8 mouse cellular contexts compared by ENCODE assay signal in the genomic region with DNA sequence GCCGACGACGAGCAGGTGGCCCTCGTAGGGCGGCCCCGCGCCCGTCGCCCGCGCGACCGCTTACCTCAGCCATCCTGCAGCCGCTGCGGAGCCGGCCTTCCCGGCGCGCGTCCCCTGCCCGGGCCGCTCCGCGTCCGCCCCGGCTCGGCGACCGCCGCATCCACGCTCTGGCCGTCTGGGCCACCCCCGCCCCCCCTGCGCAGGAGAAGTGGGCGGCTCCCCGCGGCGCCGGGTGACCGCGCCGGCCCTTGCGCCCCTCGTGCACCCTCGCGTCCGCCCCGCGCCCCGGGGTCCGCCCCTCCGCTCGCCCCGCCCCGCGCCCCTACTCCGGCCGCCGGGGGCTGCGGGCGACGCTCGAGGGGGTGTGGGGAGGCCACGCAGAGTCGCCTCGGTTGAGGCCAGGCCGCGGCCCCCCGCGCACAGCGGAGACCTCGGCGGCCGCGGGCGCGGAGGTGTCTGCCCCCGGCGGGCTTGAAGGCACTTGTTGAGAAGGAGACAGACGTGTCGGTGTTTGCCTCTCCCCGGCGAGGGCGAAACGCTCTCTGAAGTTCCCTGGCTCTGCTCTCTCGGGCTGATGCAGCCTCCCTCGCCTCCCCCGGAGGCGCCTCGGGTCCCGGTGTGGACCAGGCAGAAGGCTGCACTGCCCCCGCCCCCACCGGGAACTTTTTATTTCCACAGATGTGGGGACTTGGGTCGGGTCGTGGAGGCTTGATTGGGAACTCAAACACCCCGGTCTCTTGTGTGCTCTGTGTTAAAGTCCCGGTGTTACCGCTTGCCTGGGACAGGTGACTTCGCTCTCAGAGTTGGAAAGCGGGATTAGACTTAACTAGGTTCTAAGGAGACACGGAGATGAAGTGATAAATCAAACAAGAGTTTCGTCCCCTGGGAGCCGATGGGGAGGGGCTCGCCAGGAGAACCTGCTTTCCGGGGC. TPM values are rescaled to one million over a fixed set of nuclear protein-coding genes. Genes with fewer than 3 reads are reported as not detected.
A peak's percentile ranks its signal among the peaks of the same experiment; 100 is the strongest.
DNase-seq lines count a peak whose midpoint lies in the region; ATAC-seq and TF ChIP-seq lines count a peak whose summit lies in the region.

A gene (minus strand): TSS at position 162 of the 931 bp plus-strand sequence.

- no peaks in the 10 kb centered on the region for H3K36me3 ChIP-seq in lung, embryonic 14.5 days (ENCODE audit: insufficient read depth)
- no peaks in the 10 kb centered on the region for H3K36me3 ChIP-seq in heart, postnatal 0 days (replicated peaks; ENCODE audit: control insufficient read depth, insufficient read depth, low read length)
- H3K36me3 ChIP-seq in liver, embryonic 12.5 days = no peaks in the 10 kb centered on the region
- H3K36me3 ChIP-seq in stomach, embryonic 16.5 days (ENCODE audit: control insufficient read depth, insufficient read depth, low read length) = no peaks in the 10 kb centered on the region

- peak; percentile 43 for DNase-seq in lung, embryonic 14.5 days
- DNase-seq in lung, postnatal 14 days = no peak
- DNase-seq in adrenal gland, postnatal 25 days = peak; percentile 29
- no peak for DNase-seq in heart, postnatal 0 days (ENCODE audit: low spot score)
- DNase-seq in layer of hippocampus, postnatal 36 days = no peak

- H3K9ac ChIP-seq in lung, embryonic 14.5 days = peak within 1 kb of the TSS; percentile 46
- 0 out of 2 replicates have a peak within 1 kb of the TSS, but pooled peaks have one; percentile 4 for H3K9ac ChIP-seq in heart, postnatal 0 days (replicated peaks; ENCODE audit: low read depth, low read length)
- peak within 1 kb of the TSS; percentile 22; the same call in 1 of the 2 replicates for H3K9ac ChIP-seq in liver, embryonic 12.5 days
- peak within 1 kb of the TSS; percentile 68 for H3K9ac ChIP-seq in stomach, embryonic 16.5 days (ENCODE audit: low read length)

- under 1% methylated on average over 95 of the region's 105 CpGs for WGBS in lung, embryonic 14.5 days
- WGBS in heart, postnatal 0 days = 2% methylated on average over 77 of the region's 105 CpGs
- 2% methylated on average over 86 of the region's 105 CpGs for WGBS in liver, embryonic 12.5 days (ENCODE audit: insufficient replicate concordance)
- under 1% methylated on average over 89 of the region's 105 CpGs for WGBS in stomach, embryonic 16.5 days

- H3K4me2 ChIP-seq in lung, embryonic 14.5 days = peak within 1 kb of the TSS; percentile 90
- H3K4me2 ChIP-seq in heart, postnatal 0 days (ENCODE audit: low read depth, low read length) = peak within 1 kb of the TSS; percentile 86
- peak within 1 kb of the TSS; percentile 64 for H3K4me2 ChIP-seq in liver, embryonic 12.5 days
- H3K4me2 ChIP-seq in stomach, embryonic 16.5 days (ENCODE audit: low read depth, low read length) = peak within 1 kb of the TSS; percentile 98

- H3K4me3 ChIP-seq in lung, embryonic 14.5 days (ENCODE audit: low read depth, low read length) = peak within 1 kb of the TSS; percentile 53
- peak within 1 kb of the TSS; percentile 56 for H3K4me3 ChIP-seq in heart, postnatal 0 days (ENCODE audit: low read depth, low read length)
- peak within 1 kb of the TSS; percentile 54 for H3K4me3 ChIP-seq in liver, embryonic 12.5 days
- peak within 1 kb of the TSS; percentile 59 for H3K4me3 ChIP-seq in stomach, embryonic 16.5 days (replicated peaks; ENCODE audit: low read length)

- peaks cover 80% of the 10 kb centered on the region for H3K27me3 ChIP-seq in lung, embryonic 14.5 days (ENCODE audit: insufficient read depth, low read length)
- peaks cover 89% of the 10 kb centered on the region for H3K27me3 ChIP-seq in heart, postnatal 0 days (ENCODE audit: control insufficient read depth, insufficient read depth, low read length)
- peaks cover 87% of the 10 kb centered on the region for H3K27me3 ChIP-seq in liver, embryonic 12.5 days (replicated peaks)
- H3K27me3 ChIP-seq in stomach, embryonic 16.5 days (ENCODE audit: control insufficient read depth, insufficient read depth, low read length) = peaks cover 55% of the 10 kb centered on the region

- H3K27ac ChIP-seq in lung, embryonic 14.5 days (ENCODE audit: low read depth) = no peak within 1 kb of the TSS
- H3K27ac ChIP-seq in heart, postnatal 0 days (ENCODE audit: low read depth) = no peak within 1 kb of the TSS
- H3K27ac ChIP-seq in liver, embryonic 12.5 days = no peak within 1 kb of the TSS
- peak within 1 kb of the TSS; percentile 23; the same call in 1 of the 2 replicates for H3K27ac ChIP-seq in stomach, embryonic 16.5 days (ENCODE audit: low read length)

- no peaks in the 10 kb centered on the region for H3K4me1 ChIP-seq in lung, embryonic 14.5 days (ENCODE audit: insufficient read depth)
- H3K4me1 ChIP-seq in heart, postnatal 0 days (ENCODE audit: control insufficient read depth, insufficient read depth) = no peaks in the 10 kb centered on the region
- peaks cover 9% of the 10 kb centered on the region; the same call in 1 of the 2 replicates for H3K4me1 ChIP-seq in liver, embryonic 12.5 days
- peaks cover 7% of the 10 kb centered on the region for H3K4me1 ChIP-seq in stomach, embryonic 16.5 days (ENCODE audit: control insufficient read depth, insufficient read depth, low read length)

- TF ChIP-seq CTCF in lung, embryonic 14.5 days (IDR thresholded peaks at IDR 0.05; ENCODE audit: low read depth) = no peak
- TF ChIP-seq CTCF in heart, postnatal 0 days (IDR thresholded peaks at IDR 0.05; ENCODE audit: low read depth) = no peak

- H3K9me3 ChIP-seq in lung, embryonic 14.5 days (ENCODE audit: low read depth, low read length) = no peaks in the 10 kb centered on the region
- no peaks in the 10 kb centered on the region for H3K9me3 ChIP-seq in heart, postnatal 0 days (replicated peaks; ENCODE audit: control insufficient read depth, low read length)
- no peaks in the 10 kb centered on the region for H3K9me3 ChIP-seq in liver, embryonic 12.5 days (replicated peaks)
- no peaks in the 10 kb centered on the region for H3K9me3 ChIP-seq in stomach, embryonic 16.5 days (replicated peaks; ENCODE audit: control insufficient read depth, low read length)

- TF ChIP-seq EP300 in heart, postnatal 0 days (IDR thresholded peaks at IDR 0.05; ENCODE audit: low read depth) = no peak

- peak; percentile 62 for ATAC-seq in lung, embryonic 14.5 days (ENCODE audit: insufficient read depth)
- 0 out of 2 replicates have a peak, but pooled peaks have one; percentile 39 for ATAC-seq in heart, postnatal 0 days (ENCODE audit: insufficient read depth, low read depth)
- ATAC-seq in liver, embryonic 12.5 days = no peak
- ATAC-seq in stomach, embryonic 16.5 days (ENCODE audit: insufficient read depth, low FRiP score) = peak; percentile 62
- no peak for ATAC-seq in erythroid progenitor cell, adult 5-6 weeks (replicated peaks; ENCODE audit: low FRiP score, poor library complexity, severe bottlenecking)

RNA-seq across cellular contexts. Expression of the gene that starts here (rescaled TPM):
- 1.5 and 2.4 TPM in 2 replicates for polyA plus RNA-seq in lung, embryonic 14.5 days (2014; fragmentation: Nextera tagmentation; extraction: Ambion mirVana)
- total RNA-seq in adrenal gland, postnatal 25 days (2021) = 0.33 and 0.43 TPM in 2 replicates
- 3.0 and 4.7 TPM in 2 replicates for total RNA-seq in heart, postnatal 0 days (2014; rRNA removed; ENCODE audit: low replicate concordance)
- polyA plus RNA-seq in heart, postnatal 0 days (2015; fragmentation: Nextera tagmentation; extraction: Ambion mirVana) = 0.95 and 1.2 TPM in 2 replicates
- 1.8 and 1.9 TPM in 2 replicates for polyA plus RNA-seq in liver, embryonic 12.5 days (2016; fragmentation: Nextera tagmentation; extraction: Ambion mirVana)
- polyA plus RNA-seq in stomach, embryonic 16.5 days (2015; fragmentation: Nextera tagmentation; extraction: Ambion mirVana) = 2.8 and 3.2 TPM in 2 replicates
- total RNA-seq in layer of hippocampus, postnatal 36 days (2021) = not detected
- total RNA-seq in erythroid progenitor cell, adult 5-6 weeks (2015; ENCODE audit: low replicate concordance) = not detected in 2 replicates
- not detected in 2 replicates for total RNA-seq in erythroid progenitor cell, adult 5-6 weeks (2017; ENCODE audit: low replicate concordance)

Comparison
In these comparisons a context has a peak if more than half of its experiments do, and no peak if none do; other contexts are left out.
1. Peak in DNase-seq in adrenal gland, postnatal 25 days; RNA of the gene not detected or under 1 TPM.
2. ATAC-seq: peak in lung, embryonic 14.5 days (single experiment), heart, postnatal 0 days (single experiment) and stomach, embryonic 16.5 days (single experiment); none in liver, embryonic 12.5 days (single experiment) and erythroid progenitor cell, adult 5-6 weeks (single experiment).
3. H3K9ac ChIP-seq: peak in every context shown above with its lines; median percentile 68 in stomach, embryonic 16.5 days; 46 in lung, embryonic 14.5 days; 22 in liver, embryonic 12.5 days; 4 in heart, postnatal 0 days.
4. Peak in every context shown above with its lines, with median percentiles within 50 percentile points of each other: H3K4me2 ChIP-seq and H3K4me3 ChIP-seq.